Mouse (Mus musculus) brain, embryonic 14.5 days (tissue): ENCODE results near the gene Zdhhc14.

Experiments used
- CTCF ChIP-seq: fragments of 200-500 bp; IDR thresholded peaks from 2 replicates; pipeline ENCODE4 v1.5.1; 2012; ENCODE audit warnings: inconsistent platforms, mild to moderate bottlenecking, moderate library complexity, borderline replicate concordance; ENCODE audit not compliant: insufficient read depth, insufficient read length; ENCODE audit errors: extremely low read depth
- POLR2A ChIP-seq: fragments of 200-500 bp; IDR thresholded peaks from 2 replicates; pipeline ENCODE4 v1.6.1; 2012; ENCODE audit warnings: mild to moderate bottlenecking, inconsistent platforms, borderline replicate concordance; ENCODE audit not compliant: poor library complexity, insufficient read depth, insufficient read length, severe bottlenecking; ENCODE audit errors: extremely low read depth

DNA sequence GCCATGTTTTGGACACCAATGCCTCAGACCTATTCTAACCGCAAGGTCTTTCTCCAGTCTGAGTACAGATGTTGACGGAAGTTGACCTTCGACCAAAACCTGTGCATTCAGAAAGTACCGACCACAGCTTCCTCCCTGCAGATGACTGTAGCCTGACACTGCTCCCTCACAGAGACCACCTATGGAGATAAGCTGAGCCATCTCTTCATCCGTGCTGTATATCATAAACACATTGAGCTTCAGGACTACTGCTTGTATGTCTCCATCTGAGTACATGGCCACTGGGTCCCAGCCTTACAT lies 310.2 kb downstream of the Zdhhc14 start:
- TF ChIP-seq POLR2A (no peak), CTCF (no peak)
